Mouse (Mus musculus) midbrain, embryonic 12.5 days (tissue): ENCODE measurements at regions not wholly inside any gene's neighbourhood (a gene's known extent, or its start where the extent isn't known, plus 50 kb on each side); places are given as distances from the start of the nearest gene placed in this dataset.

Source experiments
- ATAC-seq: fragments of 200-750 bp; cut with Nextera tagmentation; 2 replicates; pipeline ENCODE4 v1.8.0; 2017; ENCODE audit warnings: low read depth, moderate TSS enrichment, moderate library complexity; ENCODE audit not compliant: low FRiP score
- H3K27ac ChIP-seq: fragments of 300-500 bp; sonication (generic); replicated peaks from 2 replicates; pipeline ENCODE4 v1.5.1; 2016; ENCODE audit warnings: mild to moderate bottlenecking
- H3K27me3 ChIP-seq: fragments of 300-500 bp; sonication (generic); 2 replicates; pipeline ENCODE4 v1.6.1; 2016; ENCODE audit warnings: mild to moderate bottlenecking
- H3K36me3 ChIP-seq: fragments of 300-500 bp; sonication (generic); 2 replicates; pipeline ENCODE4 v1.6.1; 2016
- H3K4me1 ChIP-seq: fragments of 300-500 bp; sonication (generic); 2 replicates; pipeline ENCODE4 v1.6.1; 2016
- H3K4me2 ChIP-seq: fragments of 300-500 bp; sonication (generic); replicated peaks from 2 replicates; pipeline ENCODE4 v1.6.1; 2016; ENCODE audit warnings: mild to moderate bottlenecking, moderate library complexity
- H3K4me3 ChIP-seq: fragments of 300-500 bp; sonication (generic); 2 replicates; pipeline ENCODE4 v1.5.1; 2016; ENCODE audit warnings: mild to moderate bottlenecking
- H3K9ac ChIP-seq: fragments of 300-500 bp; sonication (generic); replicated peaks from 2 replicates; pipeline ENCODE4 v1.6.1; 2016; ENCODE audit warnings: mild to moderate bottlenecking, moderate library complexity
- H3K9me3 ChIP-seq: fragments of 300-500 bp; sonication (generic); 2 replicates; pipeline ENCODE4 v1.6.1; 2016; ENCODE audit warnings: mild to moderate bottlenecking
- WGBS: fragments of 180-500 bp; shearing (Covaris S2); methylation state at CpG from one replicate; pipeline ENCODE4 v1.1.7; 2016; 5-methylcytosine and 5-hydroxymethylcytosine counted together

GRCm38 (mm10) chr1:159034952-159035351 lies 54.7 kb upstream of the Pappa2 start:
- no peaks in the 10 kb centered on the region for H3K27me3 ChIP-seq
- no peak for ATAC-seq
- H3K9ac ChIP-seq, result no peak overlapping the region
- WGBS, result 84% methylated on average over 2 of the region's 2 CpGs
- no peak overlapping the region for H3K4me3 ChIP-seq
- H3K4me2 ChIP-seq, result no peak overlapping the region
- H3K27ac ChIP-seq, result no peak overlapping the region
- no peaks in the 10 kb centered on the region for H3K9me3 ChIP-seq
- H3K4me1 ChIP-seq, result no peaks in the 10 kb centered on the region
- no peaks in the 10 kb centered on the region for H3K36me3 ChIP-seq

DNA sequence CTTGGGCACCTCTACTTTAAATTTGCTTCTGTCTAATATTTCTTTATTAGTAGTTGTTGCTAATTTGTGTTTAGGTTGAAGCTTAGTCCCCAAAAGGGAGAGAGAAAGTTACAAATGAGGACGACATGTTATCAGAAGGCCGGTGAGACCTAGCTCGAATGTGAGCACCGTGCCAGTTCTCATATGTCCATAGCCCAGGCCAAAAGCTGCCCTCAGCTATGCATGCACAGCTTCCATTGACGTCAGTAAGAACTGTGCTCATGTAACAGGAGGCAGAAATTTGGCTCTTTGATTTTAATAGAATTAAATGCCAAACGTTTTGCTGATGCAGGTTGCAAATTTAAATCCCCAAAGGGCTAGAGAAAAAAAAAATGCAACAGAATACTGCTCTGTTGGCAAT lies 56.1 kb upstream of the Pappa2 start:
- no peaks in the 10 kb centered on the region for H3K9me3 ChIP-seq
- H3K36me3 ChIP-seq, result no peaks in the 10 kb centered on the region
- no peaks in the 10 kb centered on the region for H3K4me1 ChIP-seq
- no peak overlapping the region for H3K4me2 ChIP-seq
- H3K4me3 ChIP-seq, result no peak overlapping the region
- WGBS, result 78% methylated on average over 6 of the region's 6 CpGs
- H3K9ac ChIP-seq, result no peak overlapping the region
- no peak overlapping the region for H3K27ac ChIP-seq
- no peak for ATAC-seq
- H3K27me3 ChIP-seq, result no peaks in the 10 kb centered on the region

GRCm38 (mm10) chr1:159045870-159046385 lies 65.6 kb upstream of the Pappa2 start:
- H3K4me3 ChIP-seq, result no peak overlapping the region
- no peak overlapping the region for H3K9ac ChIP-seq
- no peak overlapping the region for H3K27ac ChIP-seq
- ATAC-seq, result 0 out of 2 replicates have a peak, but pooled peaks have one; percentile 16
- H3K4me2 ChIP-seq, result no peak overlapping the region
- WGBS, result 77% methylated on average over 4 of the region's 4 CpGs
- H3K27me3 ChIP-seq, result no peaks in the 10 kb centered on the region
- no peaks in the 10 kb centered on the region for H3K9me3 ChIP-seq
- H3K36me3 ChIP-seq, result no peaks in the 10 kb centered on the region
- H3K4me1 ChIP-seq, result no peaks in the 10 kb centered on the region

- 61% methylated on average over 1 of the region's 1 CpGs for WGBS
- no peaks in the 10 kb centered on the region for H3K36me3 ChIP-seq
These were observed 84.7 kb upstream of the Pappa2 start for GRCm38 (mm10) chr1:159065024-159065423.

GRCm38 (mm10) chr1:159099205-159099604 lies 118.9 kb upstream of the Pappa2 start:
- ATAC-seq, result no peak
- no peaks in the 10 kb centered on the region for H3K9me3 ChIP-seq
- H3K4me2 ChIP-seq, result no peak overlapping the region
- H3K4me1 ChIP-seq, result no peaks in the 10 kb centered on the region
- no peak overlapping the region for H3K4me3 ChIP-seq
- no peaks in the 10 kb centered on the region for H3K27me3 ChIP-seq
- WGBS, result 78% methylated on average over 2 of the region's 2 CpGs
- no peak overlapping the region for H3K27ac ChIP-seq
- no peaks in the 10 kb centered on the region for H3K36me3 ChIP-seq
- no peak overlapping the region for H3K9ac ChIP-seq

More at GRCm38 (mm10) chr1:159065024-159065423, 84.7 kb upstream of the Pappa2 start:
- H3K9me3 ChIP-seq, result no peaks in the 10 kb centered on the region
- no peak overlapping the region for H3K9ac ChIP-seq
- no peaks in the 10 kb centered on the region for H3K4me1 ChIP-seq
- H3K4me2 ChIP-seq, result no peak overlapping the region
- ATAC-seq, result no peak
- H3K4me3 ChIP-seq, result no peak overlapping the region
- no peak overlapping the region for H3K27ac ChIP-seq
- H3K27me3 ChIP-seq, result no peaks in the 10 kb centered on the region

GRCm38 (mm10) chr1:159122201-159122600 lies 109.9 kb upstream of the Cop1 start:
- Histone ChIP-seq H3K9ac (no peak overlapping the region), H3K4me2 (no peak overlapping the region), H3K27ac (no peak overlapping the region), H3K4me1 (no peaks in the 10 kb centered on the region), H3K36me3 (no peaks in the 10 kb centered on the region), H3K9me3 (no peaks in the 10 kb centered on the region), H3K27me3 (no peaks in the 10 kb centered on the region), H3K4me3 (no peak overlapping the region)
- ATAC-seq, result no peak
- WGBS, result 34% methylated on average over 3 of the region's 3 CpGs

GRCm38 (mm10) chr1:159124874-159125273 lies 107.2 kb upstream of the Cop1 start:
- Histone ChIP-seq H3K4me3 (no peak overlapping the region), H3K9ac (no peak overlapping the region), H3K9me3 (no peaks in the 10 kb centered on the region), H3K4me2 (no peak overlapping the region), H3K36me3 (no peaks in the 10 kb centered on the region), H3K4me1 (no peaks in the 10 kb centered on the region), H3K27me3 (no peaks in the 10 kb centered on the region), H3K27ac (no peak overlapping the region)
- no peak for ATAC-seq

DNA sequence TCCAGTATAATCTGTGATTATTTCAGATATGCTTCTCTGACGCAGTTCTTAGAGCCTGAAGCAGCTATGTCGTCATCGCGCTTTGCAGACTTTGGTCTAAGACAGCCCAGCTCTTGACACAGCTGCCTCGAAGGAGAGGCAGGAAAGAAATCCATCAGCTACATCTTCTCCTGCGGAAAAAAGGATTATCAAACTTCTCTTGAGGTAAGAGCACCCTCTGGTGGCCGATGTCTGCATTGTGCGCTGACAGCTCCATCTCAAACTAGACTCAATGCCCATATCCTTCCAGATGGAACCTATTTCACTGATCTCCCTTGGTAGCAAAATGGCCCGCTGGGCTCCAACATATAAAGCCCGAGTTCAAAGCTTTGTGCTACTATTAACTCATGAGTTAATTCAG lies 96.8 kb upstream of the Cop1 start:
- no peak overlapping the region for H3K4me3 ChIP-seq
- H3K4me1 ChIP-seq, result no peaks in the 10 kb centered on the region
- no peak overlapping the region for H3K9ac ChIP-seq
- H3K27ac ChIP-seq, result no peak overlapping the region
- ATAC-seq, result peak; percentile 75
- H3K9me3 ChIP-seq, result no peaks in the 10 kb centered on the region
- no peaks in the 10 kb centered on the region for H3K36me3 ChIP-seq
- peak overlapping the region; percentile 28; the same call in 1 of the 2 replicates for H3K4me2 ChIP-seq
- WGBS, result 9% methylated on average over 10 of the region's 10 CpGs
- no peaks in the 10 kb centered on the region for H3K27me3 ChIP-seq

DNA sequence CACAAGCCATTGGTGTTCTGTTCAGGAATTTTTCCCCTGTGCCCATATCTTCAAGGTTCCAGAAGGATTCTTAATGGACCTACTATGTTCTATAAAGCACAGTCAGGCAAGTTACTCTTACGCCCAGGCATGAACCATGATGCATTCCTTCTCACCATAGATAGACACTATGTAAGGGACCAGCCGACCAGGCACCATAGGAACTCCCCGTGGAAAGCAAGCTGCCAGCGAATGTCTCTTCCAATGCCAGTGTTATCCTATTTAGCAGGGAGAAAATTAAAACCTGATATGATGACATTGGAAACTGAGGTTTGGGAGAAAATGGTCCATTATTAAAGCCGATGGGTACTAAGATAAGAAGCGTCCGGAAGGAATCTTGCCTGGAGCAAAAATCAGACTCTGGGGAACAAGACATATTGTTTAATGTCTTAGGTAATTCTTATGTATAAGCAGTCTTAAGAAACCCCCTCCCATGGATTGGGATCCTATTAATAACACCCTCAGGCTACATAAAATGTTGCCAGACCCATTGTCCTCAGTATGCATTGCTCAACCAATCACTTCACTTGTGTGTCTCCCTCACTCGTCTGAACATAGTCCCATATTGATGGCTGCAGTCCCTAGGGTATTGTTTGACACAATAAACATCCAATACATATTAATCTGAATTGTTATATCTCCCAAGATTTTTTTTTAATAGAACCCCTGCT lies 84.2 kb upstream of the Cop1 start:
- Histone ChIP-seq H3K4me1 (no peaks in the 10 kb centered on the region), H3K27ac (no peak overlapping the region), H3K36me3 (no peaks in the 10 kb centered on the region), H3K9me3 (no peaks in the 10 kb centered on the region), H3K9ac (no peak overlapping the region), H3K4me2 (no peak overlapping the region), H3K27me3 (no peaks in the 10 kb centered on the region), H3K4me3 (no peak overlapping the region)
- no peak for ATAC-seq
- WGBS, result 80% methylated on average over 8 of the region's 8 CpGs

DNA sequence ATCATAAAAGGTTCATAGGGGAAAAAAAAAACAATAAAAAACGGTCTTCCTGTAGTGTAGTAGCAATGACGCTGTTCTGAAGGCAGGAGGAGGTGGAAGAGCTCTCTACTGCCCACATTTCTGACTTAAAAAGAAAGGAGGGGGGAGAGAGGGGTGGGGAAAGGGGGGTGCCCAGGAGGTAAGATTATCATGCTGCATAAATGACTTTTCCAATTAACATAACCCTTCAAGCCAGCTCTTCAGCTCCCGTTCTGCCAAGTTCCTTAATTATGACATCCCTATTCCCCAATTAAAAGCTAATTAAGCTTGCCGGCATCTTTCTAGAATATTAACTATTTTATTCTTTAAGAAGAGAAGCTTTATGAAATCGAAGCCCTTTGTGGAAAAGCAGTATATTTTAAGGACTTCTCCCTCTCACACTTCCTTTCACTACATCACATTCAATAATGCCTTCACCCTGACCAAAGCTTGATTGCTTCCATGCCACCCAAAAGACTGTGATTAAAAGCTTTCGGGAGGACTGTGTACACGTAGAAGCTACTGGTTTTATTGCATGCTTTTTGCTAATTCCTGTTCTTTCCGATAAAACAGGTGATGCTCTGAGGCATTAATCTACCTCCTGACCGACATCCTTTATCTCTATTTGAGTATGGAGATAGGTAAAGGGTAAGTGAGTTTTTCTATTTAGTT lies 83.5 kb upstream of the Cop1 start:
- Histone ChIP-seq H3K4me1 (no peaks in the 10 kb centered on the region), H3K27ac (no peak overlapping the region), H3K36me3 (no peaks in the 10 kb centered on the region), H3K4me3 (no peak overlapping the region), H3K9me3 (no peaks in the 10 kb centered on the region), H3K27me3 (no peaks in the 10 kb centered on the region), H3K9ac (no peak overlapping the region), H3K4me2 (no peak overlapping the region)
- 75% methylated on average over 9 of the region's 9 CpGs for WGBS
- ATAC-seq, result no peak

GRCm38 (mm10) chr1:159149207-159149606 lies 82.9 kb upstream of the Cop1 start:
- Histone ChIP-seq H3K9me3 (no peaks in the 10 kb centered on the region), H3K27ac (no peak overlapping the region)

GRCm38 (mm10) chr1:159149721-159150120 lies 82.4 kb upstream of the Cop1 start:
- Histone ChIP-seq H3K4me1 (no peaks in the 10 kb centered on the region), H3K36me3 (no peaks in the 10 kb centered on the region), H3K9me3 (no peaks in the 10 kb centered on the region), H3K27me3 (no peaks in the 10 kb centered on the region), H3K9ac (no peak overlapping the region), H3K4me3 (no peak overlapping the region), H3K27ac (no peak overlapping the region), H3K4me2 (no peak overlapping the region)
- no peak for ATAC-seq
- WGBS, result 51% methylated on average over 5 of the region's 6 CpGs

More at GRCm38 (mm10) chr1:159149207-159149606, 82.9 kb upstream of the Cop1 start:
- no peak for ATAC-seq
- H3K27me3 ChIP-seq, result no peaks in the 10 kb centered on the region
- 89% methylated on average over 6 of the region's 6 CpGs for WGBS
- H3K4me1 ChIP-seq, result no peaks in the 10 kb centered on the region
- H3K9ac ChIP-seq, result no peak overlapping the region
- H3K36me3 ChIP-seq, result no peaks in the 10 kb centered on the region
- H3K4me2 ChIP-seq, result no peak overlapping the region
- H3K4me3 ChIP-seq, result no peak overlapping the region
